Mouse (Mus musculus): ENCODE results near the gene Atp6v1e2. TPM values are rescaled to one million over a fixed set of nuclear protein-coding genes. Genes with fewer than 3 reads are reported as not detected.

The Atp6v1e2 gene
- polyA plus RNA-seq, 1 experiment from 2014 or later, result not detected

GRCm38 (mm10) chr17:86962894-86963585, 15.3 kb upstream of the Atp6v1e2 start, which contains the start of gene Rhoq:
TSS of gene Rhoq (plus strand) at chr17:86963082.
- peak; percentile 93 for ATAC-seq (ENCODE audit: low FRiP score)
- no peaks in the 10 kb centered on the region for H3K27me3 ChIP-seq
- H3K27ac ChIP-seq, result peak within 1 kb of the TSS; percentile 91
- WGBS, result 0% methylated on average over 57 of the region's 86 CpGs
- peaks cover 36% of the 10 kb centered on the region for H3K4me1 ChIP-seq
- H3K36me3 ChIP-seq, result no peaks in the 10 kb centered on the region
- peak within 1 kb of the TSS; percentile 90 for H3K4me2 ChIP-seq (replicated peaks)
- H3K9ac ChIP-seq, result peak within 1 kb of the TSS; percentile 89
- peak within 1 kb of the TSS; percentile 86 for H3K4me3 ChIP-seq
- no peaks in the 10 kb centered on the region for H3K9me3 ChIP-seq (replicated peaks)

GRCm38 (mm10) chr17:86962297-86962893, 14.7 kb upstream of the Atp6v1e2 start:
- Histone ChIP-seq H3K4me2 (replicated peaks) (peak overlapping the region; percentile 90), H3K36me3 (no peaks in the 10 kb centered on the region), H3K9me3 (replicated peaks) (no peaks in the 10 kb centered on the region), H3K27ac (peak overlapping the region; percentile 91), H3K9ac (peak overlapping the region; percentile 89), H3K4me3 (peak overlapping the region; percentile 86), H3K4me1 (peaks cover 36% of the 10 kb centered on the region), H3K27me3 (no peaks in the 10 kb centered on the region)
- peak; percentile 75 for ATAC-seq (ENCODE audit: low FRiP score)
- under 1% methylated on average over 24 of the region's 24 CpGs for WGBS

- Histone ChIP-seq H3K4me2 (replicated peaks) (no peak overlapping the region), H3K4me1 (peaks cover 36% of the 10 kb centered on the region), H3K9me3 (replicated peaks) (no peaks in the 10 kb centered on the region), H3K27ac (no peak overlapping the region), H3K9ac (no peak overlapping the region), H3K27me3 (no peaks in the 10 kb centered on the region), H3K4me3 (no peak overlapping the region), H3K36me3 (no peaks in the 10 kb centered on the region)
- ATAC-seq (ENCODE audit: low FRiP score), result no peak
- 65% methylated on average over 8 of the region's 8 CpGs for WGBS
These were observed 13.7 kb upstream of the Atp6v1e2 start for GRCm38 (mm10) chr17:86961301-86961841.

GRCm38 (mm10) chr17:86957968-86958367, 10.3 kb upstream of the Atp6v1e2 start:
- ATAC-seq (ENCODE audit: low FRiP score), result no peak
- no peak overlapping the region for H3K9ac ChIP-seq
- H3K9me3 ChIP-seq (replicated peaks), result no peaks in the 10 kb centered on the region
- no peak overlapping the region for H3K27ac ChIP-seq
- H3K4me3 ChIP-seq, result no peak overlapping the region
- H3K4me2 ChIP-seq (replicated peaks), result no peak overlapping the region
- 83% methylated on average over 14 of the region's 14 CpGs for WGBS
- peaks cover 12% of the 10 kb centered on the region for H3K4me1 ChIP-seq
- H3K36me3 ChIP-seq, result no peaks in the 10 kb centered on the region
- no peaks in the 10 kb centered on the region for H3K27me3 ChIP-seq

GRCm38 (mm10) chr17:86957239-86957638, 9.5 kb upstream of the Atp6v1e2 start:
- Histone ChIP-seq H3K36me3 (no peaks in the 10 kb centered on the region), H3K9ac (no peak overlapping the region), H3K4me2 (replicated peaks) (no peak overlapping the region), H3K27me3 (no peaks in the 10 kb centered on the region), H3K4me1 (peaks cover 12% of the 10 kb centered on the region), H3K9me3 (replicated peaks) (no peaks in the 10 kb centered on the region), H3K4me3 (no peak overlapping the region), H3K27ac (no peak overlapping the region)
- ATAC-seq (ENCODE audit: low FRiP score), result no peak
- WGBS, result 94% methylated on average over 5 of the region's 5 CpGs

GRCm38 (mm10) chr17:86948801-86949200, 1.1 kb upstream of the Atp6v1e2 start:
- Histone ChIP-seq H3K27ac (no peak overlapping the region), H3K9me3 (replicated peaks) (no peaks in the 10 kb centered on the region), H3K4me3 (no peak overlapping the region), H3K27me3 (peaks cover 2% of the 10 kb centered on the region; the same call in 1 of the 2 replicates), H3K4me1 (peaks cover 5% of the 10 kb centered on the region; the same call in 1 of the 2 replicates), H3K4me2 (replicated peaks) (no peak overlapping the region), H3K9ac (no peak overlapping the region), H3K36me3 (no peaks in the 10 kb centered on the region)
- 88% methylated on average over 6 of the region's 6 CpGs for WGBS
- ATAC-seq (ENCODE audit: low FRiP score), result no peak

GRCm38 (mm10) chr17:86946078-86946477, 1.6 kb downstream of the Atp6v1e2 start:
- no peak overlapping the region for H3K4me3 ChIP-seq
- H3K4me1 ChIP-seq, result peaks cover 5% of the 10 kb centered on the region; the same call in 1 of the 2 replicates
- H3K36me3 ChIP-seq, result no peaks in the 10 kb centered on the region
- ATAC-seq (ENCODE audit: low FRiP score), result no peak
- peaks cover 6% of the 10 kb centered on the region; the same call in 1 of the 2 replicates for H3K27me3 ChIP-seq
- H3K4me2 ChIP-seq (replicated peaks), result no peak overlapping the region
- no peaks in the 10 kb centered on the region for H3K9me3 ChIP-seq (replicated peaks)
- no peak overlapping the region for H3K9ac ChIP-seq
- H3K27ac ChIP-seq, result no peak overlapping the region
- 40% methylated on average over 4 of the region's 4 CpGs for WGBS

- Histone ChIP-seq H3K4me1 (peaks cover 5% of the 10 kb centered on the region), H3K9me3 (replicated peaks) (no peaks in the 10 kb centered on the region), H3K36me3 (no peaks in the 10 kb centered on the region), H3K27ac (no peak overlapping the region), H3K4me2 (replicated peaks) (no peak overlapping the region), H3K9ac (no peak overlapping the region), H3K4me3 (no peak overlapping the region), H3K27me3 (peaks cover 6% of the 10 kb centered on the region; the same call in 1 of the 2 replicates)
- no peak for ATAC-seq (ENCODE audit: low FRiP score)
- 88% methylated on average over 6 of the region's 6 CpGs for WGBS
These were observed 4.5 kb downstream of the Atp6v1e2 start for GRCm38 (mm10) chr17:86943158-86943557.

- no peak overlapping the region for H3K4me3 ChIP-seq
- peaks cover 8% of the 10 kb centered on the region; the same call in 1 of the 2 replicates for H3K4me1 ChIP-seq
- H3K9ac ChIP-seq, result no peak overlapping the region
- no peak for ATAC-seq (ENCODE audit: low FRiP score)
- H3K27me3 ChIP-seq, result peaks cover 6% of the 10 kb centered on the region; the same call in 1 of the 2 replicates
- no peaks in the 10 kb centered on the region for H3K9me3 ChIP-seq (replicated peaks)
- 74% methylated on average over 6 of the region's 6 CpGs for WGBS
- no peak overlapping the region for H3K27ac ChIP-seq
- H3K36me3 ChIP-seq, result no peaks in the 10 kb centered on the region
- H3K4me2 ChIP-seq (replicated peaks), result no peak overlapping the region
These were observed 5.6 kb downstream of the Atp6v1e2 start for GRCm38 (mm10) chr17:86942112-86942511.

GRCm38 (mm10) chr17:86938683-86939082, 9.0 kb downstream of the Atp6v1e2 start:
- no peak for ATAC-seq (ENCODE audit: low FRiP score)
- H3K4me1 ChIP-seq, result peaks cover 8% of the 10 kb centered on the region; the same call in 1 of the 2 replicates
- H3K27me3 ChIP-seq, result peaks cover 3% of the 10 kb centered on the region; the same call in 1 of the 2 replicates
- no peaks in the 10 kb centered on the region for H3K36me3 ChIP-seq
- no peaks in the 10 kb centered on the region for H3K9me3 ChIP-seq (replicated peaks)
- H3K27ac ChIP-seq, result no peak overlapping the region
- 55% methylated on average over 7 of the region's 7 CpGs for WGBS
- no peak overlapping the region for H3K9ac ChIP-seq
- H3K4me2 ChIP-seq (replicated peaks), result no peak overlapping the region
- H3K4me3 ChIP-seq, result no peak overlapping the region

- Histone ChIP-seq H3K4me1 (peaks cover 11% of the 10 kb centered on the region), H3K27ac (no peak overlapping the region), H3K27me3 (no peaks in the 10 kb centered on the region; the same call in 1 of the 2 replicates), H3K36me3 (no peaks in the 10 kb centered on the region), H3K9ac (no peak overlapping the region), H3K4me3 (peak overlapping the region; percentile 35), H3K4me2 (replicated peaks) (peak overlapping the region; percentile 54), H3K9me3 (replicated peaks) (no peaks in the 10 kb centered on the region)
- ATAC-seq (ENCODE audit: low FRiP score), result peak; percentile 86
- 4% methylated on average over 20 of the region's 20 CpGs for WGBS
These were observed 10.1 kb downstream of the Atp6v1e2 start for GRCm38 (mm10) chr17:86937497-86938155.

- WGBS, result 82% methylated on average over 2 of the region's 2 CpGs
- Histone ChIP-seq H3K9ac (no peak overlapping the region), H3K4me2 (replicated peaks) (peak overlapping the region; percentile 54), H3K9me3 (replicated peaks) (no peaks in the 10 kb centered on the region), H3K27me3 (no peaks in the 10 kb centered on the region; the same call in 1 of the 2 replicates), H3K36me3 (no peaks in the 10 kb centered on the region), H3K27ac (no peak overlapping the region), H3K4me1 (peaks cover 11% of the 10 kb centered on the region), H3K4me3 (no peak overlapping the region)
- ATAC-seq (ENCODE audit: low FRiP score), result no peak
These were observed 10.6 kb downstream of the Atp6v1e2 start for GRCm38 (mm10) chr17:86937064-86937463.

Data from hindbrain, embryonic 12.5 days (tissue).